Mouse (Mus musculus): Measurements from ENCODE around the gene Cdc42se2. TPM values are rescaled to one million over a fixed set of nuclear protein-coding genes. Genes with fewer than 3 reads are reported as not detected.

Gene Cdc42se2
- polyA plus RNA-seq, 1 experiment from 2014 or later = 98.6 TPM

DNA sequence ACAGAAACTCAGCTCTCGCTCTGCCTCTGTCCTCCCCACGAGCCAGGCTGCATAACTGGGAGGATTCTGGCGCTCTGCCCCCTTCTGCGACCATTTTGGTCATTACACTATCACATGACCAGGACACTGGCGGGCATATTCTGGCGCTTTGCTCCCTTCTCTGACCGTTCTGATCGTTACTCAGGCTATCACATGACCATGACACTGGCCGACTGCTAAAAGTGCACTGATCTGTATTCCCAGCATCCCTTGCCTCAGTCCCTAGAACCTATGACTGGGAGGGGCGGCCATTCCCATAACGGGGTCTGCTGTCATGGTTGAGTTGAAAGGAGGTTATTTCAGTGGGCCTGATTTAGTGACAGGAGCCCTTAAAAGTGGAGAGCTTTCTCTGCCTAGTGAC lies 9.1 kb upstream of the Cdc42se2 start:
- no peak overlapping the region for H3K9ac ChIP-seq (replicated peaks; ENCODE audit: low read length)
- no peaks in the 10 kb centered on the region for H3K4me1 ChIP-seq (ENCODE audit: insufficient read depth, low read length)
- H3K9me3 ChIP-seq (ENCODE audit: low read length) = no peaks in the 10 kb centered on the region
- H3K4me3 ChIP-seq (ENCODE audit: low read length) = no peak overlapping the region
- 67% methylated on average over 11 of the region's 11 CpGs for WGBS
- H3K27me3 ChIP-seq (ENCODE audit: insufficient read depth, low read length) = no peaks in the 10 kb centered on the region
- H3K27ac ChIP-seq (ENCODE audit: low read length) = no peak overlapping the region
- ATAC-seq (ENCODE audit: low FRiP score, low TSS enrichment) = no peak
- no peak overlapping the region for H3K4me2 ChIP-seq (replicated peaks; ENCODE audit: low read depth, low read length)
- H3K36me3 ChIP-seq (ENCODE audit: insufficient read depth, low read length) = no peaks in the 10 kb centered on the region

DNA sequence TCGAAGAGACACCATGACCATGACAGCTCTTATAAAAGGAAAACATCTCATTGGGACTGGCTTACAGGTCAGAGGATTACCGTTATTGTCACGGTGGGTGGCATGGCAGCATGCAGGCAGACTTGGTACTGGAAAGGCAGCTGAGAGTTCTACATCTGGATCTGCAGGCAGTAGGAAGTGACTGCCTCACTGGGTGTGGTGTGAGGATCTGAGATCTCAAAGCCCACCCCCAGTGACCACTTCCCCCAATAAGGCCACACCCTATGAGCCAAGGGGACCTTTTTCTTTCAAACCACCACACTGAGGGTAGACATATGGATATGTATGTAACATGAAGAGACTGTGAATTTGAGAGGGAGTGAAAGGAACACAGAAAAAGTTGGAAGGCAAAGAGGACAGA lies 7.2 kb upstream of the Cdc42se2 start:
- Histone ChIP-seq H3K9ac (replicated peaks; ENCODE audit: low read length) (no peak overlapping the region), H3K4me3 (ENCODE audit: low read length) (no peak overlapping the region), H3K27me3 (ENCODE audit: insufficient read depth, low read length) (no peaks in the 10 kb centered on the region), H3K4me2 (replicated peaks; ENCODE audit: low read depth, low read length) (no peak overlapping the region), H3K36me3 (ENCODE audit: insufficient read depth, low read length) (no peaks in the 10 kb centered on the region), H3K9me3 (ENCODE audit: low read length) (no peaks in the 10 kb centered on the region), H3K4me1 (ENCODE audit: insufficient read depth, low read length) (no peaks in the 10 kb centered on the region), H3K27ac (ENCODE audit: low read length) (no peak overlapping the region)
- no peak for ATAC-seq (ENCODE audit: low FRiP score, low TSS enrichment)
- WGBS = 88% methylated on average over 3 of the region's 3 CpGs

DNA sequence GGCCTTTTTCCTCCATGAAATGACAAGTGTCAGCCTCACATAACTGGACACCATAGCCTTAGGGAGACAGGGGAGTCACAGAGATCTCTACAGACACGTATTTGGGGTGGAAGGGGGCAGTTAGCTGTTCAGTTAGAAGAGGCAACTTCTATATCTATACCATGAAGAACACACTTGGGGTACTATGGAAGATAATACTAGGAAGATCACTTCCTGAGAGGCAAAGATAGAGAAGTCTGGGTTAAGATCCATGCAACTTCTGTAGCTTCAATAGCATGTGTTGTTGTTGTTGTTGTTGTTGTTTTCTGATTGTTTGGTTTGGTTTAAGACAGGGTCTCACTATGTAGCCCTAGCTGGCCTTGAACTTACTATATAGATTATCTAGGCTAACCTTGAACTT lies 5.7 kb upstream of the Cdc42se2 start:
- WGBS = 79% methylated on average over 1 of the region's 1 CpGs

DNA sequence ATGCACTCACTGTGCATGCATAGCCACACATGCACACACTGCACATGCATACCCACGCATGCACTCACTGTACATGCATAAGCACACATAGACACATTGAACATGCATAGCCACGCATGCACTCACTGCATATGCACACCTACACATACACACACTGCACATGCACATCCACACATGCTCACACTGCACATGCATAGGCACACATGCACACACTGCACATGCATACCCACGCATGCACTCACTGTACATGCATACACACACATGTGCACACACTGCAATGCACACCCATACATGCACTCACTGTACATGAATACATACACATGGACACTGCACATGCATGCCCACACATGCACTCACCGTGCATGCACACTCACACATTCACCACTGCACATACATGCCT lies 4.0 kb upstream of the Cdc42se2 start:
- WGBS = 94% methylated on average over 4 of the region's 4 CpGs
- H3K9me3 ChIP-seq (ENCODE audit: low read length) = no peaks in the 10 kb centered on the region
- ATAC-seq (ENCODE audit: low FRiP score, low TSS enrichment) = no peak
- H3K27ac ChIP-seq (ENCODE audit: low read length) = no peak overlapping the region
- H3K9ac ChIP-seq (replicated peaks; ENCODE audit: low read length) = no peak overlapping the region
- H3K36me3 ChIP-seq (ENCODE audit: insufficient read depth, low read length) = no peaks in the 10 kb centered on the region
- H3K4me1 ChIP-seq (ENCODE audit: insufficient read depth, low read length) = peaks cover under 1% of the 10 kb centered on the region
- no peak overlapping the region for H3K4me2 ChIP-seq (replicated peaks; ENCODE audit: low read depth, low read length)
- H3K4me3 ChIP-seq (ENCODE audit: low read length) = no peak overlapping the region
- H3K27me3 ChIP-seq (ENCODE audit: insufficient read depth, low read length) = no peaks in the 10 kb centered on the region

More for the DNA sequence above, 5.7 kb upstream of the Cdc42se2 start:
- Histone ChIP-seq H3K9me3 (ENCODE audit: low read length) (no peaks in the 10 kb centered on the region), H3K9ac (replicated peaks; ENCODE audit: low read length) (no peak overlapping the region), H3K36me3 (ENCODE audit: insufficient read depth, low read length) (no peaks in the 10 kb centered on the region), H3K4me1 (ENCODE audit: insufficient read depth, low read length) (no peaks in the 10 kb centered on the region), H3K27ac (ENCODE audit: low read length) (no peak overlapping the region), H3K27me3 (ENCODE audit: insufficient read depth, low read length) (no peaks in the 10 kb centered on the region), H3K4me3 (ENCODE audit: low read length) (no peak overlapping the region), H3K4me2 (replicated peaks; ENCODE audit: low read depth, low read length) (no peak overlapping the region)
- no peak for ATAC-seq (ENCODE audit: low FRiP score, low TSS enrichment)

DNA sequence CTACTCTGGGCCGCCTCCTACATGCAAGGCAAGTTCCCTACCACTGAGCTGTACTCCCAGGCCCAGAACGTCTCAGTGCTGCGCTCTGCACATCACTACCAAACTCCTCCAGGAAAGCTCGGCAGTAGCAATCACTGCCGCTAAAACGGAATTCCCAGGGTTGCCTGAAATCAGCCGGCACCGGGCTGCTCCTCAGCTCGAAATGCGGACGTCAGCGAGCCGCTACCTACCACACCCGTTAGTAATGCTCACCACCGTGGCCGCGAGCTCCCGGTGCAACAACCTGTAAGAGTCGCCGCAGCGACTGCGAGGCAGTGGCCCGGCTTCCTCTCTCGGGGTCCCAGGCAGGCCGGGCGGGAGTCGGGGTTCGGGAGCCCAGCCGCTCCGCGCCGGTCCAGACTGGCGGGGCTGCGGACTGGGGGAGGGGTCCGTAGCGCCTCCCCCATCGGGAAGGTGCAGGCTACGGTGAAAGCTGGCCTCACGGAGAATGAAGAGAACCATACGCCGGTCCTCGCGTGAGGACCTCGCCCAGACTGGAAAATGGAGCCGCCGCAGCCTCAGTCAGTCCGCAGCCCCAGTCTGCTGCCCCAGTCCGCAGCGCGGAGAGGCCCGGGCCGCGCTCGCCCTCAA lies 502 bp downstream of the Cdc42se2 start:
- under 1% methylated on average over 53 of the region's 54 CpGs for WGBS
- peak; percentile 84 for ATAC-seq (ENCODE audit: low FRiP score, low TSS enrichment)
- no peaks in the 10 kb centered on the region for H3K9me3 ChIP-seq (ENCODE audit: low read length)

DNA sequence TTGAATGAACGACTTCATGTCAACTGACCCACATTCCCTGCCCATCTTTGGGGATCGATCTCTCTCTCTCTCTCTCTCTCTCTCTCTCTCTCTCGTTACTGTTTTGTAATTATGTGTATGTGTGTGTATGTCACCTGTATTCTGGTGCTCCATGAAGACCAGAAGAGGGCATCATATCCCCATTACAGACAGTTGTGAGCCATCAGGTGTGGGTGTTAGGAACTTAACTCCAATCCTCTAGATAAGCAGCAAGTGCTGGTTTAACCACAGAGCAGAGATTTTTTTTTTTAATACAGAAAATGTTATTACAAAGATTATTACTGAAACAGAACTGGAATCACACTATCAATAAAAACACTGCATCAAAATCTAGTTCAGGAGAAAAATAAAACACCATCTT lies 1.9 kb downstream of the Cdc42se2 start:
- Histone ChIP-seq H3K4me1 (ENCODE audit: insufficient read depth, low read length) (peaks cover 12% of the 10 kb centered on the region), H3K27me3 (ENCODE audit: insufficient read depth, low read length) (no peaks in the 10 kb centered on the region), H3K27ac (ENCODE audit: low read length) (no peak overlapping the region), H3K9me3 (ENCODE audit: low read length) (no peaks in the 10 kb centered on the region), H3K36me3 (ENCODE audit: insufficient read depth, low read length) (no peaks in the 10 kb centered on the region), H3K9ac (replicated peaks; ENCODE audit: low read length) (no peak overlapping the region), H3K4me3 (ENCODE audit: low read length) (no peak overlapping the region), H3K4me2 (replicated peaks; ENCODE audit: low read depth, low read length) (no peak overlapping the region)
- ATAC-seq (ENCODE audit: low FRiP score, low TSS enrichment) = no peak
- WGBS = 92% methylated on average over 3 of the region's 3 CpGs

More for the DNA sequence above, 502 bp downstream of the Cdc42se2 start:
- H3K27ac ChIP-seq (ENCODE audit: low read length) = peak overlapping the region; percentile 99
- H3K9ac ChIP-seq (replicated peaks; ENCODE audit: low read length) = peak overlapping the region; percentile 96
- peaks cover 12% of the 10 kb centered on the region for H3K4me1 ChIP-seq (ENCODE audit: insufficient read depth, low read length)
- peak overlapping the region; percentile 82 for H3K4me2 ChIP-seq (replicated peaks; ENCODE audit: low read depth, low read length)
- peak overlapping the region; percentile 96 for H3K4me3 ChIP-seq (ENCODE audit: low read length)
- H3K27me3 ChIP-seq (ENCODE audit: insufficient read depth, low read length) = no peaks in the 10 kb centered on the region
- H3K36me3 ChIP-seq (ENCODE audit: insufficient read depth, low read length) = no peaks in the 10 kb centered on the region

DNA sequence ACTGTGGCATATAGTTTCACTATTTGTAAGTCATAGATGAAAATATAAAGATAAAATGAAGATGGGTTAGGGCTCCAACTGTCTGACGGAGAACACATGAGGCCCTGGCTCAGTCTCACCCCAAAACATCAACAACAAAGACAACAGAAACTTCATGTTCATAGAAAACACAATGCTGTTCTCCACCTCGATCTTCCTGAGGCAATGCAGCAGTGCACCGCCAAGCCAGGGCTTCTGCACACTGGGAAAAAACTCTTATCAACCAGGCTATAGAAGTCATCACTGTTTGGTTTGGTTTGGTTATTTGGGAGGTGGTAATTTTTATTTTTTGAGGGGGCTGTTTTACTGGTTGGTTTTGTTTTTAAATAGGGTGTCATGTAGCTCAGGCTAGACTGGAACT lies 3.0 kb downstream of the Cdc42se2 start:
- H3K27ac ChIP-seq (ENCODE audit: low read length) = no peak overlapping the region
- H3K9ac ChIP-seq (replicated peaks; ENCODE audit: low read length) = no peak overlapping the region
- no peaks in the 10 kb centered on the region for H3K27me3 ChIP-seq (ENCODE audit: insufficient read depth, low read length)
- peaks cover 12% of the 10 kb centered on the region for H3K4me1 ChIP-seq (ENCODE audit: insufficient read depth, low read length)
- H3K9me3 ChIP-seq (ENCODE audit: low read length) = no peaks in the 10 kb centered on the region
- H3K4me2 ChIP-seq (replicated peaks; ENCODE audit: low read depth, low read length) = no peak overlapping the region
- H3K36me3 ChIP-seq (ENCODE audit: insufficient read depth, low read length) = no peaks in the 10 kb centered on the region
- H3K4me3 ChIP-seq (ENCODE audit: low read length) = no peak overlapping the region
- ATAC-seq (ENCODE audit: low FRiP score, low TSS enrichment) = no peak
- WGBS = 94% methylated on average over 3 of the region's 3 CpGs

DNA sequence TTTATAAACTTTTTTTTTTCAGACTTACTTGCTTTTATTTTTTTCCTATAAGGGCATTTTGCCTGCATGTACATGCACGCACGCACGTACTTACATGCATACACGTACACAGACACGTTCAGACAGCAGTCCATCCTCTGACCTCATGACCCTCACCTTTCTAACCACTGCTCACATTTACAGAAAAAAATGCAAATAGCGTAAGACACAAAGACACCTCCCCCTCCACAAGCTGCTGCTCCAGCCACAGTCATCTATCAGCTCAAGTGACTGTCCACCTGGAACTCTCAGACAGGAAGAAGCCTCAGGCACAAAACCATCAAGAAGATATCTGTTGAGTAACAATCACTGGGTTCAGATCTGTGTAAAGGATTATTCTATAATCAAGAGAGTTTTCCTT lies 5.2 kb downstream of the Cdc42se2 start:
- Histone ChIP-seq H3K4me2 (replicated peaks; ENCODE audit: low read depth, low read length) (no peak overlapping the region), H3K36me3 (ENCODE audit: insufficient read depth, low read length) (no peaks in the 10 kb centered on the region), H3K4me3 (ENCODE audit: low read length) (no peak overlapping the region), H3K9ac (replicated peaks; ENCODE audit: low read length) (no peak overlapping the region), H3K4me1 (ENCODE audit: insufficient read depth, low read length) (peaks cover 18% of the 10 kb centered on the region), H3K9me3 (ENCODE audit: low read length) (no peaks in the 10 kb centered on the region), H3K27ac (ENCODE audit: low read length) (no peak overlapping the region), H3K27me3 (ENCODE audit: insufficient read depth, low read length) (no peaks in the 10 kb centered on the region)
- 77% methylated on average over 6 of the region's 6 CpGs for WGBS
- no peak for ATAC-seq (ENCODE audit: low FRiP score, low TSS enrichment)

DNA sequence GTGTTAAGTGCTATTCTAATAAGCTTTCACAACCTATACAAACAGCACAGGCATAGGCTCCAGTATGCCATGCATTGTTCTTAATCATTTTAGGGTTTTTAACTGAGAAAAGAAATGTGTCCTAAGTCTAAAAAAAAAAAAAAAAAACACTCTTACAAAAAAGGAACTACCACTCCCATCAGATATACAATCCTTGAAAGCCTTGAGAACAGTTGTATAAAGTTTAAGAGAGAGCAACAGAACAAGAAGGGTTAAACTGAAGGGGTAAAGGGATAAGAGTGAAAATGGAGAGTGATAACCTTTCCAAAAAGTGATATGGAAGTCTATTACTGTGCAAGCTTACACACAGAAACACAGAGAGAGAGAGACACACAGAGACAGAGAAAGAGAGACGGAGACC lies 7.5 kb downstream of the Cdc42se2 start:
- H3K27me3 ChIP-seq (ENCODE audit: insufficient read depth, low read length) = no peaks in the 10 kb centered on the region
- H3K4me1 ChIP-seq (ENCODE audit: insufficient read depth, low read length) = peaks cover 18% of the 10 kb centered on the region
- H3K9ac ChIP-seq (replicated peaks; ENCODE audit: low read length) = no peak overlapping the region
- no peaks in the 10 kb centered on the region for H3K9me3 ChIP-seq (ENCODE audit: low read length)
- H3K4me3 ChIP-seq (ENCODE audit: low read length) = no peak overlapping the region
- no peaks in the 10 kb centered on the region for H3K36me3 ChIP-seq (ENCODE audit: insufficient read depth, low read length)
- H3K27ac ChIP-seq (ENCODE audit: low read length) = no peak overlapping the region
- WGBS = 83% methylated on average over 1 of the region's 1 CpGs
- H3K4me2 ChIP-seq (replicated peaks; ENCODE audit: low read depth, low read length) = no peak overlapping the region
- ATAC-seq (ENCODE audit: low FRiP score, low TSS enrichment) = no peak

DNA sequence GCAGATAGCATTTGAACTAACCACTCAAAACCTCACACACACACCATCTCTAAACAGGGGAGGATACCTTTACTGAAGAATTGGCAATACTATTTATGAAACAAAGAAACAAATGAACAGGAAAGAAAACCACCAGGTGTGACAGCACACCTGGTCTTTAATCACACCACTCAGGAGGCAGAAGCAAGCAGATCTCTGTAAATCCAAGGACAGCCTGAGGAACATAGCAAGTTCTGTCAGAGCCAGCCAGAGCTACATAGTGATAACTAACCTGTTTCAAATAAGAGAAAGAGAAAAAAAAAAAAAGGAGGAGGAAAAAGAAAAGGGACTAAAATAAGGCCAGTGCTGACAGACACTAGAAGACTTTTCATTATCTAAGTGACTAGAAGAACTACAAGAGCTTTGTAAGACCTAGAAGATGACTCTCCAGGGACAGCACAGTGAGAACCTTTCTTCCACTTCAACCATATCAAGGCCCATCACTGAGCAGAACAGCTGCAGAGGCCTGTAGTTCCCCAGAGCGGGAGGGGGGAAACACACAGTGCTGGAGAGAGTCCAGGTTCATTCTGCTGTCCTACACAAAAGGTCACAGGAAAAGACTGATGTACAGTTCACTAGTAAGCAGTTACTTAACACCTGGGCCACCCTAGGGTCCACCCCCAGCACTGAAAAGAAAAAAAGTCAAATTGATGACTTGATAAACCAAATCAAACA lies 9.2 kb downstream of the Cdc42se2 start:
- no peak overlapping the region for H3K4me2 ChIP-seq (replicated peaks; ENCODE audit: low read depth, low read length)
- no peak overlapping the region for H3K4me3 ChIP-seq (ENCODE audit: low read length)
- peaks cover 26% of the 10 kb centered on the region for H3K4me1 ChIP-seq (ENCODE audit: insufficient read depth, low read length)
- no peak for ATAC-seq (ENCODE audit: low FRiP score, low TSS enrichment)
- no peak overlapping the region for H3K9ac ChIP-seq (replicated peaks; ENCODE audit: low read length)
- no peaks in the 10 kb centered on the region for H3K36me3 ChIP-seq (ENCODE audit: insufficient read depth, low read length)
- H3K9me3 ChIP-seq (ENCODE audit: low read length) = no peaks in the 10 kb centered on the region
- H3K27me3 ChIP-seq (ENCODE audit: insufficient read depth, low read length) = no peaks in the 10 kb centered on the region
- WGBS = 73% methylated on average over 1 of the region's 1 CpGs
- H3K27ac ChIP-seq (ENCODE audit: low read length) = no peak overlapping the region
